Mouse (Mus musculus) lung, embryonic 16.5 days (tissue): Measurements from ENCODE around the gene Agtrap. TPM values are rescaled to one million over a fixed set of nuclear protein-coding genes. Genes with fewer than 3 reads are reported as not detected.
A peak's percentile ranks its signal among the peaks of the same experiment; 100 is the strongest.

Experiments
- ATAC-seq: fragments of 200-750 bp; cut with Nextera tagmentation; 2 replicates; pipeline ENCODE4 v1.8.0; 2017; ENCODE audit warnings: low read depth, mild to moderate bottlenecking, moderate library complexity
- H3K27ac ChIP-seq: fragments of 300-500 bp; sonication (generic); 2 replicates; pipeline ENCODE4 v1.5.1; 2014; ENCODE audit warnings: mild to moderate bottlenecking, control low read depth, low read length
- H3K27me3 ChIP-seq: fragments of 300-500 bp; sonication (generic); 2 replicates; pipeline ENCODE4 v1.6.1; 2014; ENCODE audit warnings: low read depth, low read length, mixed read lengths; ENCODE audit not compliant: control insufficient read depth, insufficient read depth
- H3K36me3 ChIP-seq: fragments of 300-500 bp; sonication (generic); 2 replicates; pipeline ENCODE4 v1.6.1; 2014; ENCODE audit warnings: low read length; ENCODE audit not compliant: control insufficient read depth, insufficient read depth
- H3K4me1 ChIP-seq: fragments of 300-500 bp; sonication (generic); replicated peaks from 2 replicates; pipeline ENCODE4 v1.6.1; 2014; ENCODE audit warnings: low read length, mixed read lengths; ENCODE audit not compliant: control insufficient read depth, insufficient read depth
- H3K4me2 ChIP-seq: fragments of 300-500 bp; sonication (generic); 2 replicates; pipeline ENCODE4 v1.6.1; 2014; ENCODE audit warnings: low read depth, low read length, control low read depth
- H3K4me3 ChIP-seq: fragments of 300-500 bp; sonication (generic); 2 replicates; pipeline ENCODE4 v1.5.1; 2014; ENCODE audit warnings: mild to moderate bottlenecking, low read length, control low read depth
- H3K9ac ChIP-seq: fragments of 300-500 bp; sonication (generic); 2 replicates; pipeline ENCODE4 v1.6.1; 2014; ENCODE audit warnings: low read length, control low read depth
- H3K9me3 ChIP-seq: fragments of 300-500 bp; sonication (generic); 2 replicates; pipeline ENCODE4 v1.6.1; 2016; ENCODE audit warnings: low read length; ENCODE audit not compliant: control insufficient read depth
- WGBS: fragments of 180-500 bp; shearing (Covaris S2); extraction: QIAGEN DNeasy Blood & Tissue Kit; methylation state at CpG from one replicate; pipeline ENCODE4 v1.1.7; 2014; 5-methylcytosine and 5-hydroxymethylcytosine counted together
- polyA plus RNA-seq: library from polyadenylated mRNA; unstranded; fragments of >200 nt; fragmentation: Nextera tagmentation; extraction: Ambion mirVana; gene quantifications from 2 replicates; pipeline ENCODE4 v1.2.1, GENCODE M21; 2015

Agtrap gene
- polyA plus RNA-seq, 1 experiment from 2014 or later, result 16.3 TPM

- H3K36me3 ChIP-seq, result peaks cover 2% of the 10 kb centered on the region
- H3K4me2 ChIP-seq, result no peak overlapping the region
- ATAC-seq, result peak; percentile 29; the same call in 1 of the 2 replicates
- 42% methylated on average over 12 of the region's 12 CpGs for whole genome bisulfite sequencing
- no peak overlapping the region for H3K9ac ChIP-seq
- H3K27ac ChIP-seq, result no peak overlapping the region
- peaks cover 18% of the 10 kb centered on the region for H3K4me1 ChIP-seq
- H3K9me3 ChIP-seq, result no peaks in the 10 kb centered on the region
- no peak overlapping the region for H3K4me3 ChIP-seq
- H3K27me3 ChIP-seq, result no peaks in the 10 kb centered on the region
Measured at GRCm38 (mm10) chr4:148082257-148083044, 5.4 kb downstream of the Agtrap start.

- no peak overlapping the region for H3K9ac ChIP-seq
- no peak for ATAC-seq
- no peak overlapping the region for H3K27ac ChIP-seq
- H3K4me2 ChIP-seq, result no peak overlapping the region
- peaks cover 2% of the 10 kb centered on the region for H3K36me3 ChIP-seq
- WGBS, result 88% methylated on average over 10 of the region's 10 CpGs
- H3K27me3 ChIP-seq, result no peaks in the 10 kb centered on the region
- peaks cover 13% of the 10 kb centered on the region for H3K4me1 ChIP-seq
- H3K9me3 ChIP-seq, result no peaks in the 10 kb centered on the region
- no peak overlapping the region for H3K4me3 ChIP-seq
Measured at GRCm38 (mm10) chr4:148081201-148081600, 6.6 kb downstream of the Agtrap start.

GRCm38 (mm10) chr4:148080597-148080973 is 7.2 kb downstream of the Agtrap start:
- no peak overlapping the region for H3K9ac ChIP-seq
- H3K27me3 ChIP-seq, result no peaks in the 10 kb centered on the region
- H3K36me3 ChIP-seq, result peaks cover 2% of the 10 kb centered on the region
- H3K27ac ChIP-seq, result no peak overlapping the region
- no peak overlapping the region for H3K4me2 ChIP-seq
- no peak overlapping the region for H3K4me3 ChIP-seq
- ATAC-seq, result no peak
- H3K4me1 ChIP-seq, result peaks cover 13% of the 10 kb centered on the region
- WGBS, result 83% methylated on average over 1 of the region's 1 CpGs
- H3K9me3 ChIP-seq, result no peaks in the 10 kb centered on the region

GRCm38 (mm10) chr4:148079944-148080596 is 7.8 kb downstream of the Agtrap start:
- Histone ChIP-seq H3K4me2 (no peak overlapping the region), H3K4me1 (peaks cover 15% of the 10 kb centered on the region), H3K36me3 (peaks cover 2% of the 10 kb centered on the region), H3K4me3 (no peak overlapping the region), H3K27ac (no peak overlapping the region), H3K9me3 (no peaks in the 10 kb centered on the region), H3K27me3 (no peaks in the 10 kb centered on the region), H3K9ac (no peak overlapping the region)
- ATAC-seq, result no peak
- 81% methylated on average over 8 of the region's 8 CpGs for WGBS

GRCm38 (mm10) chr4:148079212-148079611 is 8.6 kb downstream of the Agtrap start:
- Histone ChIP-seq H3K27ac (no peak overlapping the region), H3K4me1 (peaks cover 11% of the 10 kb centered on the region), H3K4me3 (no peak overlapping the region), H3K4me2 (no peak overlapping the region), H3K9me3 (no peaks in the 10 kb centered on the region), H3K36me3 (peaks cover 2% of the 10 kb centered on the region), H3K9ac (no peak overlapping the region), H3K27me3 (no peaks in the 10 kb centered on the region)
- ATAC-seq, result no peak
- WGBS, result 45% methylated on average over 6 of the region's 6 CpGs

GRCm38 (mm10) chr4:148075881-148076280 is 11.9 kb downstream of the Agtrap start:
- ATAC-seq, result no peak
- Histone ChIP-seq H3K4me2 (no peak overlapping the region), H3K27me3 (no peaks in the 10 kb centered on the region), H3K4me1 (0 out of 2 replicates have a peak, but pooled peaks cover 2% of the 10 kb centered on the region), H3K36me3 (peaks cover 2% of the 10 kb centered on the region; the same call in 1 of the 2 replicates), H3K4me3 (no peak overlapping the region), H3K27ac (no peak overlapping the region), H3K9me3 (no peaks in the 10 kb centered on the region), H3K9ac (no peak overlapping the region)
- WGBS, result 88% methylated on average over 6 of the region's 6 CpGs

- Histone ChIP-seq H3K27ac (no peak overlapping the region; the same call in 1 of the 2 replicates), H3K4me3 (peak overlapping the region; percentile 45)
- WGBS, result 35% methylated on average over 21 of the region's 21 CpGs
Measured at GRCm38 (mm10) chr4:148075259-148075658, 12.6 kb downstream of the Agtrap start.

GRCm38 (mm10) chr4:148074521-148075189 is 13.2 kb downstream of the Agtrap start:
- no peak overlapping the region; the same call in 1 of the 2 replicates for H3K9ac ChIP-seq

More at GRCm38 (mm10) chr4:148075259-148075658, 12.6 kb downstream of the Agtrap start:
- no peaks in the 10 kb centered on the region for H3K27me3 ChIP-seq
- peak overlapping the region; percentile 65 for H3K4me2 ChIP-seq
- 0 out of 2 replicates have a peak, but pooled peaks cover 2% of the 10 kb centered on the region for H3K4me1 ChIP-seq
- peak; percentile 59 for ATAC-seq
- H3K9ac ChIP-seq, result peak overlapping the region; percentile 52
- no peaks in the 10 kb centered on the region for H3K9me3 ChIP-seq
- no peaks in the 10 kb centered on the region for H3K36me3 ChIP-seq

GRCm38 (mm10) chr4:148071508-148071907 is 16.3 kb downstream of the Agtrap start:
- Histone ChIP-seq H3K4me1 (0 out of 2 replicates have a peak, but pooled peaks cover 2% of the 10 kb centered on the region), H3K36me3 (no peaks in the 10 kb centered on the region), H3K4me2 (no peak overlapping the region), H3K27ac (no peak overlapping the region), H3K4me3 (no peak overlapping the region), H3K9ac (no peak overlapping the region), H3K27me3 (no peaks in the 10 kb centered on the region), H3K9me3 (no peaks in the 10 kb centered on the region)
- 49% methylated on average over 5 of the region's 5 CpGs for WGBS
- no peak for ATAC-seq

More at GRCm38 (mm10) chr4:148074521-148075189, 13.2 kb downstream of the Agtrap start:
- H3K4me2 ChIP-seq, result peak overlapping the region; percentile 65
- H3K4me3 ChIP-seq, result peak overlapping the region; percentile 45
- H3K36me3 ChIP-seq, result no peaks in the 10 kb centered on the region
- ATAC-seq, result peak; percentile 13; the same call in 1 of the 2 replicates
- H3K4me1 ChIP-seq, result 0 out of 2 replicates have a peak, but pooled peaks cover 2% of the 10 kb centered on the region
- H3K27me3 ChIP-seq, result no peaks in the 10 kb centered on the region
- H3K9me3 ChIP-seq, result no peaks in the 10 kb centered on the region
- H3K27ac ChIP-seq, result no peak overlapping the region; the same call in 1 of the 2 replicates
- WGBS, result 32% methylated on average over 17 of the region's 17 CpGs
